Mouse (Mus musculus): ENCODE measurements around the gene Dhcr24. TPM values are rescaled to one million over a fixed set of nuclear protein-coding genes. Genes with fewer than 3 reads are reported as not detected.

The Dhcr24 gene
- polyA plus RNA-seq, 1 experiment from 2014 or later: 29.3 TPM

- H3K4me3 ChIP-seq (ENCODE audit: low read depth, low read length): no peak overlapping the region
- WGBS: 89% methylated on average over 11 of the region's 11 CpGs
- DNase-seq (ENCODE audit: low spot score) (no peak), ATAC-seq (replicated peaks; ENCODE audit: low FRiP score) (no peak)
- H3K36me3 ChIP-seq (ENCODE audit: control insufficient read depth, insufficient read depth, low read length): peaks cover 17% of the 10 kb centered on the region
- H3K27me3 ChIP-seq (ENCODE audit: control insufficient read depth, insufficient read depth, low read length): no peaks in the 10 kb centered on the region
- no peak overlapping the region for H3K9ac ChIP-seq (ENCODE audit: low read length)
- H3K4me1 ChIP-seq (replicated peaks; ENCODE audit: control insufficient read depth, insufficient read depth, low read length): no peaks in the 10 kb centered on the region
- no peaks in the 10 kb centered on the region for H3K9me3 ChIP-seq (ENCODE audit: control insufficient read depth, low read length)
- H3K27ac ChIP-seq (ENCODE audit: low read depth, low read length): no peak overlapping the region
- H3K4me2 ChIP-seq (ENCODE audit: low read depth, low read length, severe bottlenecking): no peak overlapping the region
Observed at GRCm38 (mm10) chr4:106571081-106571724, 10.4 kb downstream of the Dhcr24 start.

- H3K4me1 ChIP-seq (replicated peaks; ENCODE audit: control insufficient read depth, insufficient read depth, low read length): no peaks in the 10 kb centered on the region
- 92% methylated on average over 8 of the region's 8 CpGs for WGBS
- no peak overlapping the region for H3K4me3 ChIP-seq (ENCODE audit: low read depth, low read length)
- ATAC-seq (replicated peaks; ENCODE audit: low FRiP score) (no peak), DNase-seq (ENCODE audit: low spot score) (no peak)
- H3K9ac ChIP-seq (ENCODE audit: low read length): no peak overlapping the region
- peaks cover 24% of the 10 kb centered on the region; the same call in 1 of the 2 replicates for H3K36me3 ChIP-seq (ENCODE audit: control insufficient read depth, insufficient read depth, low read length)
- H3K9me3 ChIP-seq (ENCODE audit: control insufficient read depth, low read length): no peaks in the 10 kb centered on the region
- H3K4me2 ChIP-seq (ENCODE audit: low read depth, low read length, severe bottlenecking): no peak overlapping the region
- no peaks in the 10 kb centered on the region for H3K27me3 ChIP-seq (ENCODE audit: control insufficient read depth, insufficient read depth, low read length)
- no peak overlapping the region for H3K27ac ChIP-seq (ENCODE audit: low read depth, low read length)
Observed at GRCm38 (mm10) chr4:106575022-106575421, 14.2 kb downstream of the Dhcr24 start.

GRCm38 (mm10) chr4:106577511-106577910 is 16.7 kb downstream of the Dhcr24 start:
- Histone ChIP-seq H3K9ac (ENCODE audit: low read length) (no peak overlapping the region), H3K4me2 (ENCODE audit: low read depth, low read length, severe bottlenecking) (no peak overlapping the region), H3K27me3 (ENCODE audit: control insufficient read depth, insufficient read depth, low read length) (no peaks in the 10 kb centered on the region), H3K9me3 (ENCODE audit: control insufficient read depth, low read length) (no peaks in the 10 kb centered on the region), H3K27ac (ENCODE audit: low read depth, low read length) (no peak overlapping the region), H3K4me3 (ENCODE audit: low read depth, low read length) (no peak overlapping the region), H3K4me1 (replicated peaks; ENCODE audit: control insufficient read depth, insufficient read depth, low read length) (0 out of 2 replicates have a peak, but pooled peaks cover 2% of the 10 kb centered on the region), H3K36me3 (ENCODE audit: control insufficient read depth, insufficient read depth, low read length) (peaks cover 17% of the 10 kb centered on the region; the same call in 1 of the 2 replicates)
- DNase-seq (ENCODE audit: low spot score): no peak
- ATAC-seq (replicated peaks; ENCODE audit: low FRiP score): no peak
- WGBS: 80% methylated on average over 7 of the region's 7 CpGs

DNA sequence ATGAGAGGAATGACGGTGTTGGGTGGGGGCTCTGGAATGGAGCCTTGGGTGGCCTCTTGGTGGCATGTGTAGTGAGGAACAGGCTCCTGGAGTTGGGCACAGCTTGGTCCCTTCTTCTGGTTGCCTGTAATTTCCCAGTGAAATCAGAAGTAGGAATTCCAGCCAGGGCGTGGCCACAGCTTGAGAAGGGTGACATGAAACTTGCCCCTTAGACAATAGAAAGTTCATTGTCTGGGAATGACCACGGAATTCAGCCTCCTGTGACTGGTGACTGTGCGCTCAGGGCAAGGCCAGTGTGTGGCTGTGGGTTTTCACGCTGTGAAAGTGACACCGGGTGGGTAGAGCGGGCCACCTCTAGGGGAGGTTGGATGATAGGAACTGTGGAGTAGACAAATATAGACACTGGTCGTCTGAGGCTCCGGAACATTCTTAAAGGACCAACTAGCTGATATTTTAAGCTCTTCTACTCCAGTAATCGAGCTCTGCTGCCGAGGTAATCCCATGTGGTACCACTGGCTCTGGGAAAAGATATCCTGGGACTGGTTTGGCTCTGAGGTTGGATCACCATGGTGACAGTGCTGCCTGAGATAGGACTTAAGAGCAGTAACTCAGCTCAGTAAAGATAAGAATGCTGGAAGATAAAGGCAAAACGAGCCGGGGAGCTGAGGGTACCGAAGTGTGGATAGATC is 20.5 kb downstream of the Dhcr24 start:
- H3K36me3 ChIP-seq (ENCODE audit: control insufficient read depth, insufficient read depth, low read length): peaks cover 16% of the 10 kb centered on the region
- H3K27ac ChIP-seq (ENCODE audit: low read depth, low read length): no peak overlapping the region
- 92% methylated on average over 14 of the region's 14 CpGs for WGBS
- no peak overlapping the region for H3K9ac ChIP-seq (ENCODE audit: low read length)
- no peak overlapping the region for H3K4me2 ChIP-seq (ENCODE audit: low read depth, low read length, severe bottlenecking)
- 0 out of 2 replicates have a peak, but pooled peaks cover 2% of the 10 kb centered on the region for H3K4me1 ChIP-seq (replicated peaks; ENCODE audit: control insufficient read depth, insufficient read depth, low read length)
- no peaks in the 10 kb centered on the region for H3K27me3 ChIP-seq (ENCODE audit: control insufficient read depth, insufficient read depth, low read length)
- H3K4me3 ChIP-seq (ENCODE audit: low read depth, low read length): no peak overlapping the region
- ATAC-seq (replicated peaks; ENCODE audit: low FRiP score) (no peak), DNase-seq (ENCODE audit: low spot score) (no peak)
- no peaks in the 10 kb centered on the region for H3K9me3 ChIP-seq (ENCODE audit: control insufficient read depth, low read length)

- Histone ChIP-seq H3K4me1 (replicated peaks; ENCODE audit: control insufficient read depth, insufficient read depth, low read length) (0 out of 2 replicates have a peak, but pooled peaks cover 2% of the 10 kb centered on the region), H3K36me3 (ENCODE audit: control insufficient read depth, insufficient read depth, low read length) (peaks cover 21% of the 10 kb centered on the region), H3K27ac (ENCODE audit: low read depth, low read length) (no peak overlapping the region), H3K9ac (ENCODE audit: low read length) (no peak overlapping the region), H3K27me3 (ENCODE audit: control insufficient read depth, insufficient read depth, low read length) (no peaks in the 10 kb centered on the region), H3K4me2 (ENCODE audit: low read depth, low read length, severe bottlenecking) (no peak overlapping the region), H3K9me3 (ENCODE audit: control insufficient read depth, low read length) (no peaks in the 10 kb centered on the region), H3K4me3 (ENCODE audit: low read depth, low read length) (no peak overlapping the region)
- ATAC-seq (replicated peaks; ENCODE audit: low FRiP score) (no peak), DNase-seq (ENCODE audit: low spot score) (no peak)
- WGBS: 94% methylated on average over 15 of the region's 15 CpGs
Observed at GRCm38 (mm10) chr4:106581865-106582204, 21.0 kb downstream of the Dhcr24 start.

- no peak overlapping the region for H3K9ac ChIP-seq (ENCODE audit: low read length)
- peaks cover 26% of the 10 kb centered on the region for H3K36me3 ChIP-seq (ENCODE audit: control insufficient read depth, insufficient read depth, low read length)
- WGBS: 94% methylated on average over 12 of the region's 12 CpGs
- no peaks in the 10 kb centered on the region for H3K27me3 ChIP-seq (ENCODE audit: control insufficient read depth, insufficient read depth, low read length)
- H3K4me1 ChIP-seq (replicated peaks; ENCODE audit: control insufficient read depth, insufficient read depth, low read length): 0 out of 2 replicates have a peak, but pooled peaks cover 2% of the 10 kb centered on the region
- no peak overlapping the region for H3K27ac ChIP-seq (ENCODE audit: low read depth, low read length)
- no peaks in the 10 kb centered on the region for H3K9me3 ChIP-seq (ENCODE audit: control insufficient read depth, low read length)
- H3K4me3 ChIP-seq (ENCODE audit: low read depth, low read length): no peak overlapping the region
- H3K4me2 ChIP-seq (ENCODE audit: low read depth, low read length, severe bottlenecking): no peak overlapping the region
- DNase-seq (ENCODE audit: low spot score) (no peak), ATAC-seq (replicated peaks; ENCODE audit: low FRiP score) (no peak)
Observed at GRCm38 (mm10) chr4:106582428-106583153, 21.8 kb downstream of the Dhcr24 start.

- Histone ChIP-seq H3K36me3 (ENCODE audit: control insufficient read depth, insufficient read depth, low read length) (peaks cover 17% of the 10 kb centered on the region), H3K4me3 (ENCODE audit: low read depth, low read length) (no peak overlapping the region), H3K27me3 (ENCODE audit: control insufficient read depth, insufficient read depth, low read length) (no peaks in the 10 kb centered on the region), H3K4me2 (ENCODE audit: low read depth, low read length, severe bottlenecking) (no peak overlapping the region), H3K9me3 (ENCODE audit: control insufficient read depth, low read length) (no peaks in the 10 kb centered on the region), H3K27ac (ENCODE audit: low read depth, low read length) (no peak overlapping the region), H3K4me1 (replicated peaks; ENCODE audit: control insufficient read depth, insufficient read depth, low read length) (0 out of 2 replicates have a peak, but pooled peaks cover 2% of the 10 kb centered on the region), H3K9ac (ENCODE audit: low read length) (no peak overlapping the region)
- ATAC-seq (replicated peaks; ENCODE audit: low FRiP score) (no peak), DNase-seq (ENCODE audit: low spot score) (no peak)
- 88% methylated on average over 4 of the region's 4 CpGs for WGBS
Observed at GRCm38 (mm10) chr4:106584665-106585064, 23.8 kb downstream of the Dhcr24 start.

DNA sequence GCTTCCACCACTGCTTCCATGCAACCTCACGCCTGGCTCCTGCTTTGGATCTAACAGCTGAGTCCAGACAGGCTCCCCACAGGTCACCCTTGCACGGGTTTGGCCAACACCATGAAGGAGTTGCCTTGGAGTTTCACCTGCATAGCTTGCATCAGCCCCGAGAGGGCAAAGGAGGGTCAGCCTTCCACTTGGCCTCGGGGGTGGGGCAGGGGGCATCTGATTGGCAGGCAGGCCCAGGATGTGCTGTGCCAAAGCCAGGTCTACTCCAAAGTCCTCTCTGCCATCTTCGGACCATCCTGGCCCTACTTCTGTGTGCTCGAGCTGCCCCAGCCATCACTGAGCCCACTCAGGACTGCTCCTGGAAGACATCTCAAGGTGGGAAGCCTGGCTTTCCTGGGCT is 26.2 kb downstream of the Dhcr24 start:
- Histone ChIP-seq H3K4me2 (ENCODE audit: low read depth, low read length, severe bottlenecking) (no peak overlapping the region), H3K4me1 (replicated peaks; ENCODE audit: control insufficient read depth, insufficient read depth, low read length) (no peaks in the 10 kb centered on the region), H3K9ac (ENCODE audit: low read length) (no peak overlapping the region), H3K4me3 (ENCODE audit: low read depth, low read length) (no peak overlapping the region), H3K27ac (ENCODE audit: low read depth, low read length) (no peak overlapping the region), H3K27me3 (ENCODE audit: control insufficient read depth, insufficient read depth, low read length) (no peaks in the 10 kb centered on the region), H3K9me3 (ENCODE audit: control insufficient read depth, low read length) (no peaks in the 10 kb centered on the region), H3K36me3 (ENCODE audit: control insufficient read depth, insufficient read depth, low read length) (peaks cover 17% of the 10 kb centered on the region)
- DNase-seq (ENCODE audit: low spot score): no peak
- 91% methylated on average over 6 of the region's 6 CpGs for WGBS
- no peak for ATAC-seq (replicated peaks; ENCODE audit: low FRiP score)
